29 mouse cellular contexts compared by ENCODE assay signal in the genomic region with DNA sequence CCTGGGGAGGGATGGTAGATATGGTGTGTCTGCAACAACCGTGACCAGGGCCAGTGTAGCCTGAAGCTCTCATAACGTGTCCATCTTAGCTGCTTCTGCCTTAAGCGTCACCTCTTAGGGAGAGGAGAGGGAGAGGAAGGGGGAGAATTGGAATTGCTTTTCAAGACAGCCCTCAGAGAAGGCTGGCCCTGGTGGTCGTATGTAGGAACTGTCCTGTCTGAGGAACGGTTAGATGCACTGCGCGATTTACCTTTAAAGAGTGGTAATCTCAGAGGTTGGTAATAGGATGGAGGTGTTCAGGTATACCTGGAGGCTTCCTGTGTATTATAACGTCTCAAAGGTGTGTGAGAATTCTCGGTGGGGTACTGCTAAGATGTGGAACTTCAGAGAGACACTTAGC. TPM values are rescaled to one million over a fixed set of nuclear protein-coding genes. Genes with fewer than 3 reads are reported as not detected.
DNase-seq lines count a peak whose midpoint lies in the region; ATAC-seq and TF ChIP-seq lines count a peak whose summit lies in the region.
"Had no signal": no experiment of that assay in that cellular context is flagged by ENCODE, and none has a peak within 500 bp of the region (broad histone marks: within the 10 kb centered on the region; RNA-seq: fewer than 3 reads in every experiment).

No protein-coding gene starts in this region.

- no peak for TF ChIP-seq POLR2A in lung, adult 2 months (IDR thresholded peaks at IDR 0.05; ENCODE audit: borderline replicate concordance, extremely low read depth, low read depth, low read length)

- no peak overlapping the region for H3K27ac ChIP-seq in layer of hippocampus, adult 2 months
- no peak overlapping the region for H3K27ac ChIP-seq in lung, embryonic 16.5 days (ENCODE audit: low read length)
- H3K27ac ChIP-seq: embryonic facial prominence, embryonic 12.5 days; gastrocnemius, adult 2 months; hindbrain, embryonic 12.5 days; limb, embryonic 12.5 days; lung, embryonic 15.5 days; midbrain, embryonic 12.5 days; neural tube, embryonic 12.5 days had no signal

- TF ChIP-seq CTCF in layer of hippocampus, adult 2 months (conservative IDR thresholded peaks at IDR 0.05): peak; percentile 56
- no peak for TF ChIP-seq CTCF in lung, adult 2 months (IDR thresholded peaks at IDR 0.05; ENCODE audit: insufficient read depth, low read length)
- TF ChIP-seq CTCF in E14TG2a.4 (conservative IDR thresholded peaks at IDR 0.05; ENCODE audit: low read length): peak; percentile 14; the same call in 1 of the 2 replicates

- no peak overlapping the region for H3K4me3 ChIP-seq in layer of hippocampus, adult 2 months
- no peak overlapping the region for H3K4me3 ChIP-seq in lung, embryonic 16.5 days (ENCODE audit: low read length)
- no peak overlapping the region for H3K4me3 ChIP-seq in lung, adult 2 months (replicated peaks; ENCODE audit: extremely low read depth, low read depth, low read length)
- H3K4me3 ChIP-seq in E14TG2a.4 (replicated peaks; ENCODE audit: low read length): no peak overlapping the region
- H3K4me3 ChIP-seq: embryonic facial prominence, embryonic 12.5 days; gastrocnemius, adult 2 months; hindbrain, embryonic 12.5 days; limb, embryonic 12.5 days; lung, embryonic 15.5 days; midbrain, embryonic 12.5 days; myocyte; neural tube, embryonic 12.5 days had no signal

- WGBS in lung, embryonic 16.5 days: 56% methylated on average over 9 of the region's 9 CpGs
- 71% methylated on average over 9 of the region's 9 CpGs for WGBS in lung, adult 2 months

- H3K27me3 ChIP-seq in lung, embryonic 16.5 days (ENCODE audit: control insufficient read depth, insufficient read depth, low read depth, low read length): no peaks in the 10 kb centered on the region
- H3K27me3 ChIP-seq in E14TG2a.4 (ENCODE audit: insufficient read depth, low read length): peaks cover 10% of the 10 kb centered on the region; the same call in 1 of the 2 replicates
- H3K27me3 ChIP-seq: embryonic facial prominence, embryonic 12.5 days; hindbrain, embryonic 12.5 days; lung, embryonic 15.5 days; midbrain, embryonic 12.5 days; neural tube, embryonic 12.5 days; Patski had no signal

- H3K9me3 ChIP-seq in lung, embryonic 16.5 days (ENCODE audit: control insufficient read depth, low read length): no peaks in the 10 kb centered on the region
- H3K9me3 ChIP-seq in E14TG2a.4 (ENCODE audit: low read length): no peaks in the 10 kb centered on the region
- H3K9me3 ChIP-seq: embryonic facial prominence, embryonic 12.5 days; hindbrain, embryonic 12.5 days; limb, embryonic 12.5 days; lung, embryonic 15.5 days; midbrain, embryonic 12.5 days; neural tube, embryonic 12.5 days had no signal

- H3K36me3 ChIP-seq in lung, embryonic 16.5 days (ENCODE audit: control insufficient read depth, insufficient read depth, low read length): no peaks in the 10 kb centered on the region
- no peaks in the 10 kb centered on the region for H3K36me3 ChIP-seq in E14TG2a.4 (ENCODE audit: insufficient read depth, low read length)
- H3K36me3 ChIP-seq: embryonic facial prominence, embryonic 12.5 days; hindbrain, embryonic 12.5 days; limb, embryonic 12.5 days; lung, embryonic 15.5 days; midbrain, embryonic 12.5 days; neural tube, embryonic 12.5 days had no signal

- H3K9ac ChIP-seq in lung, embryonic 16.5 days (ENCODE audit: low read length): no peak overlapping the region
- H3K9ac ChIP-seq: embryonic facial prominence, embryonic 12.5 days; hindbrain, embryonic 12.5 days; limb, embryonic 12.5 days; lung, embryonic 15.5 days; midbrain, embryonic 12.5 days; neural tube, embryonic 12.5 days had no signal

- 0 out of 2 replicates have a peak, but pooled peaks have one; percentile 21 for ATAC-seq in lung, embryonic 16.5 days (ENCODE audit: low read depth)
- ATAC-seq: forebrain, embryonic 14.5 days; Patski had no signal

- H3K4me1 ChIP-seq in lung, embryonic 16.5 days (replicated peaks; ENCODE audit: control insufficient read depth, insufficient read depth, low read length): peaks cover 3% of the 10 kb centered on the region
- no peaks in the 10 kb centered on the region for H3K4me1 ChIP-seq in lung, adult 2 months (ENCODE audit: control insufficient read depth, insufficient read depth, low read length)
- H3K4me1 ChIP-seq in E14TG2a.4 (replicated peaks; ENCODE audit: low read depth, low read length): no peaks in the 10 kb centered on the region
- H3K4me1 ChIP-seq: embryonic facial prominence, embryonic 12.5 days; hindbrain, embryonic 12.5 days; limb, embryonic 12.5 days; lung, embryonic 15.5 days; midbrain, embryonic 12.5 days; neural tube, embryonic 12.5 days had no signal

- peak; percentile 3 for DNase-seq in heart, adult 11 months
- DNase-seq in heart, adult 9 months (ENCODE audit: low spot score in 2 of 2): no peak
- no peak for DNase-seq in layer of hippocampus, adult 2 months (ENCODE audit: low spot score in 2 of 2)
- no peak for DNase-seq in layer of hippocampus, adult 8-10 months (ENCODE audit: low spot score in 2 of 2)
- no peak for DNase-seq in lung, adult 2 months
- DNase-seq in thymus, adult 18-20 months: no peak
- DNase-seq: cerebellum, adult 11 months; cerebellum, adult 9-10 months; cerebellum, postnatal 36 days; gastrocnemius, adult 2 months; heart, postnatal 14 days; kidney, adult 18-20 months; kidney, postnatal 4 days; layer of hippocampus, adult 9-11 months; right cerebral cortex, adult 18-20 months; spleen, adult 18-20 months; thymus, adult 2 months; thymus, postnatal 36 days had no signal

- no peak overlapping the region for H3K4me2 ChIP-seq in lung, embryonic 16.5 days (ENCODE audit: low read depth, low read length)
- H3K4me2 ChIP-seq: embryonic facial prominence, embryonic 12.5 days; hindbrain, embryonic 12.5 days; limb, embryonic 12.5 days; lung, embryonic 15.5 days; midbrain, embryonic 12.5 days; neural tube, embryonic 12.5 days had no signal

RNA-seq across cellular contexts. Expression of a gene that starts 3.4 kb away (rescaled TPM):
- total RNA-seq in layer of hippocampus, adult 2 months (2021): 10 to 100 TPM; 72.0 to 77.6 TPM
- 10 to 100 TPM; 69.2 to 92.1 (median 76.4) TPM for total RNA-seq in layer of hippocampus, adult 8-10 months (2022)
- 4.3 and 5.0 TPM in 2 replicates for polyA plus RNA-seq in lung, embryonic 16.5 days (2015; fragmentation: Nextera tagmentation; extraction: Ambion mirVana)
- polyA plus RNA-seq in lung, adult 2 months (2012; rRNA removed): 5.3 and 8.8 TPM in 2 replicates
